Mouse (Mus musculus) ES-Bruce4 (cell line): ENCODE data around the gene Fam206a. TPM values are rescaled to one million over a fixed set of nuclear protein-coding genes. Genes with fewer than 3 reads are reported as not detected.
A peak's percentile ranks its signal among the peaks of the same experiment; 100 is the strongest.

ENCODE experiments used
- H3K27ac ChIP-seq: 2 replicates; pipeline ENCODE4 v1.5.1; 2012; ENCODE audit warnings: low read length, inconsistent platforms; ENCODE audit not compliant: insufficient read depth
- H3K27me3 ChIP-seq: 2 replicates; pipeline ENCODE4 v1.6.1; 2012; ENCODE audit warnings: mild to moderate bottlenecking, low read length, inconsistent platforms; ENCODE audit not compliant: control insufficient read depth, poor library complexity, insufficient read depth, severe bottlenecking
- H3K36me3 ChIP-seq: 2 replicates; pipeline ENCODE4 v1.6.1; 2012; ENCODE audit warnings: inconsistent platforms, mild to moderate bottlenecking, low read length, moderate library complexity; ENCODE audit not compliant: control insufficient read depth, poor library complexity, insufficient read depth, severe bottlenecking
- H3K4me1 ChIP-seq: one replicate; pipeline ENCODE4 v1.8.1; 2011; ENCODE audit warnings: low read length; ENCODE audit not compliant: control insufficient read depth, insufficient read depth
- H3K4me3 ChIP-seq: 2 replicates; pipeline ENCODE4 v1.5.1; 2011; ENCODE audit warnings: low read depth, mild to moderate bottlenecking, low read length
- H3K9ac ChIP-seq: 2 replicates; pipeline ENCODE4 v1.6.1; 2012; ENCODE audit warnings: low read depth, mild to moderate bottlenecking, inconsistent platforms; ENCODE audit not compliant: poor library complexity, severe bottlenecking
- H3K9me3 ChIP-seq: replicated peaks from 2 replicates; pipeline ENCODE4 v1.6.1; 2012; ENCODE audit warnings: mild to moderate bottlenecking, low read length, inconsistent platforms; ENCODE audit not compliant: control insufficient read depth, poor library complexity, insufficient read depth, severe bottlenecking
- CTCF ChIP-seq: IDR thresholded peaks from one replicate; pipeline ENCODE4 v1.8.1; 2011; ENCODE audit warnings: low read depth, low read length
- EP300 ChIP-seq: IDR thresholded peaks from 2 replicates; pipeline ENCODE4 v1.6.1; 2011; ENCODE audit warnings: low read depth, low read length; ENCODE audit not compliant: insufficient read depth
- POLR2A ChIP-seq: IDR thresholded peaks from one replicate; pipeline ENCODE4 v1.8.1; 2011; ENCODE audit warnings: low read length; ENCODE audit not compliant: insufficient read depth
- polyA plus RNA-seq: library from polyadenylated mRNA; stranded (reverse); fragments of >200 nt; gene quantifications from 2 replicates; pipeline ENCODE4 v1.2.4, GENCODE M21; 2011; ENCODE audit warnings: low read depth; ENCODE audit not compliant: missing spikeins, insufficient read depth, insufficient read length

Gene Fam206a
- polyA plus RNA-seq, 1 experiment: 15.9 TPM

DNA sequence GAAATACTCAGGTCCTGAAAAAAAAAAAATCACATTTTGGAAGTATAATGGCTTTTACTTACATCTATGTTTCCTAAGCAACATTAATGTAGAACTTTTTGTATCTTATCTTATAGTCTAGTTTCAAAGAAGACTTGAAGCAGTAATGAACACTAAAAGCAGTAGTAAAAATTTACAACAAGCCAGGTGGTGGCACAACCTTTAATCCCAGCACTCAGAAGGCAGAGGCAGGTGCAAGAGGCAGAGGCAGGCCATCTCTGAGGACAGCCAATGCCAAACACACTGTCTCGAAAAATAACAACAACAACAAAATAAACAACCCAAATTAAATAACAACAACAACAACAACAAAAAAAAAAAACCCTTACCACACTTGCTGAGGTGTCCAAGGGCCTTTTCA lies 31.1 kb upstream of the Fam206a start:
- peaks cover 81% of the 10 kb centered on the region for H3K36me3 ChIP-seq
- no peak overlapping the region for H3K4me3 ChIP-seq
- no peaks in the 10 kb centered on the region for H3K4me1 ChIP-seq
- no peaks in the 10 kb centered on the region for H3K27me3 ChIP-seq
- H3K9ac ChIP-seq: no peak overlapping the region
- H3K27ac ChIP-seq: no peak overlapping the region
- TF ChIP-seq EP300 (no peak), POLR2A (no peak), CTCF (no peak)
- H3K9me3 ChIP-seq: no peaks in the 10 kb centered on the region

GRCm38 (mm10) chr4:56791373-56791772 lies 10.8 kb upstream of the Fam206a start:
- H3K4me1 ChIP-seq: no peaks in the 10 kb centered on the region
- H3K27me3 ChIP-seq: no peaks in the 10 kb centered on the region
- H3K9ac ChIP-seq: no peak overlapping the region
- TF ChIP-seq POLR2A: no peak
- peak; percentile 64 for TF ChIP-seq CTCF
- H3K9me3 ChIP-seq: no peaks in the 10 kb centered on the region
- H3K36me3 ChIP-seq: peaks cover 82% of the 10 kb centered on the region
- no peak overlapping the region for H3K4me3 ChIP-seq
- no peak overlapping the region for H3K27ac ChIP-seq

DNA sequence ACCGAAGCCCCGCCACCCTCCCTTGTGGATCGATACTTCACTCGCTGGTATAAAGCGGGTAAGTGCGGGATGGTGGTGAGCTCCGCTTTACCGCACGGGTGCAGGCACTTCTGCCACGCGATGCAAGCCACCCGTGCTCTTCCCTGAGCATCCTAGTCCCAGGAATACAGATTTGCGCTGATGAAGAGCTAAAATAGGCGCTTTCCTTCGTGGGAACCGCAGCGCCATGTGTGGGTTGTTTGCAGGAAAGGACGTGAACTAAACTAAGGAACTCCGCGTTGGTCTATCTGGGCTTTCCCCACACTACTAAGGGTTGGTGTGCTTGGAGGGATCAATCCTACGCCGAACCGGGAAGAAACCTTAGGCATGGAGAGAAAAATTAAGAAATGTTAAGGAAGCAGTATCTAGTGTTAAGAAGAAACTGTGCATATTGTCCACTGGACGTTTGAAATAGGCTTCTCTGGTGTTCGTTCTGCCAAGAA lies 565 bp downstream of the Fam206a start:
- Histone ChIP-seq H3K4me3 (peak overlapping the region; percentile 66), H3K36me3 (peaks cover 23% of the 10 kb centered on the region), H3K27me3 (no peaks in the 10 kb centered on the region), H3K4me1 (no peaks in the 10 kb centered on the region), H3K9me3 (no peaks in the 10 kb centered on the region), H3K9ac (peak overlapping the region; percentile 68), H3K27ac (no peak overlapping the region)
- TF ChIP-seq CTCF (no peak), POLR2A (no peak), EP300 (no peak)

DNA sequence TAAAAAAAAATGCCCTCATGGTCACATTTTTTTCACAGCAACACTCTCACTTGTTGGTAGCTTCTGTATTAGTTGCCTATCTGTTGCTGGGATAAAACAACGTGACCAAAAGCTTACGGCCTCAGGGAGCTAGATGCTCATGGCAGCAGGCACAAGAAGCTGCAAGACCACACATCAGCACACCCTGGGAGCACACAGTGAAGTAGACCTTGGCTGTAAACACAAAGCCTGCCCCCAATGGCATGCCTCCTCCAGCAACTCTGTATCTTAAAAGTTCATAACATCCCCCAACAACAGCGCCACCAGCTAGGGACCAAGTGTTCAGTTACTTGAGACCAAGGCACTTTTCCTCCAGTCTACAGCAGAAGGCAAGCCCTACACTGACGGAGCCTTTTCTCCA lies 6.9 kb downstream of the Fam206a start:
- no peak overlapping the region for H3K9ac ChIP-seq
- TF ChIP-seq POLR2A (no peak), EP300 (no peak), CTCF (no peak)
- H3K27me3 ChIP-seq: no peaks in the 10 kb centered on the region
- no peak overlapping the region for H3K4me3 ChIP-seq
- no peaks in the 10 kb centered on the region for H3K4me1 ChIP-seq
- H3K27ac ChIP-seq: no peak overlapping the region
- no peaks in the 10 kb centered on the region for H3K9me3 ChIP-seq
- H3K36me3 ChIP-seq: peaks cover 23% of the 10 kb centered on the region

DNA sequence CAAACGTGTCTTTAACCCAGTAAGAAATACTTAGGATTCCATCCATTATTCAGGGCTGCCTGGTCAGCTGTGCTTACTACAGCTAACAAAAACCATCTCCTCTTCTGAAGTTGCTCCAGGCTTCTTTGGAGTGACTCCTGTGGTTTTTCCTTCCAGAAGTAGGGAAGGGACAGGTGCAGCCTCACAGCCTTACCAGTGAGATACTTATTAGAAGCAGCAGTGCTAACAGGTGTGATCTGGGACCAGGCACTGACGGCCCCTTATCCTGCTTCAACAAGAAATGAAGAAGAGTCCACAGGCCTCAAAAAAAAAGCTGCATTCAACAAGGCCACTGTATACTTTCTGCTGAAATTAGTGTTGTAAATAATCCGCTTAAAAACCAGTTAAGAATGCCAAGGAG lies 9.5 kb downstream of the Fam206a start:
- Histone ChIP-seq H3K36me3 (peaks cover 21% of the 10 kb centered on the region), H3K4me1 (no peaks in the 10 kb centered on the region), H3K4me3 (no peak overlapping the region), H3K9me3 (no peaks in the 10 kb centered on the region), H3K9ac (no peak overlapping the region), H3K27ac (no peak overlapping the region), H3K27me3 (no peaks in the 10 kb centered on the region)
- TF ChIP-seq EP300 (no peak), POLR2A (no peak), CTCF (no peak)

GRCm38 (mm10) chr4:56812096-56812495 lies 10.0 kb downstream of the Fam206a start:
- Histone ChIP-seq H3K4me1 (no peaks in the 10 kb centered on the region), H3K27me3 (no peaks in the 10 kb centered on the region), H3K4me3 (no peak overlapping the region), H3K9me3 (no peaks in the 10 kb centered on the region), H3K9ac (no peak overlapping the region), H3K27ac (no peak overlapping the region), H3K36me3 (peaks cover 22% of the 10 kb centered on the region)
- no peak for TF ChIP-seq EP300
- no peak for TF ChIP-seq CTCF
- no peak for TF ChIP-seq POLR2A
